Mouse (Mus musculus): Measurements from ENCODE around the gene Tmem136. TPM values are rescaled to one million over a fixed set of nuclear protein-coding genes. Genes with fewer than 3 reads are reported as not detected.

Tmem136 gene
- total and polyA plus RNA-seq, 3 experiments, result 5.7 to 7.4 (median 7.1) TPM

DNA sequence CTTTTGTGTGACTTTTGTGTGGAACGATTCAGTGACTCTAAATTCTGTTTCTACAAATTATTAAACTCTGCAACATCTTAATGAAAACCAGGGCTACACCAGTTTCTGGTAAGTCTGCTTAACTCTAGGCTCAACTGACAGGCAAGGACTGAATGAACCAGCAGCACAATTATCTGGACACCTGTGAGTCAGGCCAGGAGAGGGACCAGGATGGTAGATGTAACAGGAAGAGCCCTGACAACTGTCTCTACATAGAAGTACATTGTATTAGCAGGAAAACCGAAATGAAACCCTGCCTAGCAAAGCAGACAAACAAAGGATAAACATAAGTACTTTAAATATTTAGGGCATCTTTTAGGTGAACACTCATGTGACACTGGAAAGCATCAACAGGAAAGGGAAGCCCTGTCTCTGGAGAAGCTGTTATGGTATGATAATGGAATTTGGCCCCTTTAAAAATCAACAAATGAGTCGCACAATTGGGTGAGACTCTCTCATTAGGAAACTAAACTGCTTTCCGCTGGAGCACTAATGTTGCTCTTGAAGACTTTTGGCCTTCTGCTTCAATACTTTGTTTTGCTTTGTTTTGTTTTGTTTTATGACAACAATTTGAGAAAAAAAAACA lies 12.6 kb downstream of the Tmem136 start:
- H3K27ac ChIP-seq, result peak overlapping the region; percentile 98
- WGBS, result 8% methylated on average over 4 of the region's 4 CpGs
- no peak for DNase-seq
- peaks cover 3% of the 10 kb centered on the region; the same call in 1 of the 2 replicates for H3K79me2 ChIP-seq (replicated peaks; ENCODE audit: control insufficient read depth, insufficient read depth, low read length)
- TF ChIP-seq POLR2A (IDR thresholded peaks at IDR 0.05; ENCODE audit: insufficient read depth, low read depth, low read length) (no peak), CTCF (IDR thresholded peaks at IDR 0.05) (no peak), EP300 (IDR thresholded peaks at IDR 0.05; ENCODE audit: insufficient read depth, low read depth, low read length) (no peak)
- peaks cover 18% of the 10 kb centered on the region for H3K4me1 ChIP-seq (ENCODE audit: control insufficient read depth, insufficient read depth, low read length)
- H3K36me3 ChIP-seq (ENCODE audit: control insufficient read depth, insufficient read depth, low read length), result peaks cover 15% of the 10 kb centered on the region
- intact Hi-C loops (cut with DNase I), result loop anchor here (2.0 kb wide), 1 partner anchor 65 kb away; no protein-coding TSS in a partner anchor
- no peaks in the 10 kb centered on the region for H3K27me3 ChIP-seq (ENCODE audit: control insufficient read depth, insufficient read depth, low read length)
- peak overlapping the region; percentile 90 for H3K4me3 ChIP-seq
- peak overlapping the region; percentile 75 for H3K9ac ChIP-seq (ENCODE audit: low read depth, low read length)

DNA sequence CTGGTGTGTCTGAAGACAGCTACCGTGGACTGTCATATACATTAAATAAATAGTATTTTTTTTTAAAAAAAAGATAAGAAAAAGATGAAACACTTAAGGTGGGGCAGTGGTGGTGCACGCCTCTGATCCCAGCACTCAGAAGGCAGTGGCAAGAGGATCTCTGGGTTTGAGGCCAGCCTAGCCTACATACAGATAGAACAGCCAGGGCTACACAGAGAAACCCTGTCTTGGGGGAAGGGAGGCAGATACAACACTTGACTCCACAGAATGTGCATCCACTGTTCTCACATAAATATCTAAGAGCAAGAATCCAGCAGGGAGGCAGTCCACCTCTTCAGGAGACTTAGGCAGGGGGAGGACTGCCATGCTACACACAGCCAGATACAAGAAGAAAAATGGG lies 13.4 kb downstream of the Tmem136 start:
- intact Hi-C loops (cut with DNase I), result loop anchor here (2.0 kb wide), 1 partner anchor 64 kb away; no protein-coding TSS in a partner anchor
- peak overlapping the region; percentile 90 for H3K4me3 ChIP-seq
- no peaks in the 10 kb centered on the region for H3K27me3 ChIP-seq (ENCODE audit: control insufficient read depth, insufficient read depth, low read length)
- peaks cover 3% of the 10 kb centered on the region; the same call in 1 of the 2 replicates for H3K79me2 ChIP-seq (replicated peaks; ENCODE audit: control insufficient read depth, insufficient read depth, low read length)
- peak overlapping the region; percentile 15 for H3K9ac ChIP-seq (ENCODE audit: low read depth, low read length)
- TF ChIP-seq CTCF (IDR thresholded peaks at IDR 0.05), result 0 out of 2 replicates have a peak, but pooled peaks have one; percentile 5
- no peak for TF ChIP-seq EP300 (IDR thresholded peaks at IDR 0.05; ENCODE audit: insufficient read depth, low read depth, low read length)
- DNase-seq, result no peak
- H3K27ac ChIP-seq, result peak overlapping the region; percentile 98
- peaks cover 17% of the 10 kb centered on the region for H3K4me1 ChIP-seq (ENCODE audit: control insufficient read depth, insufficient read depth, low read length)
- 67% methylated on average over 2 of the region's 2 CpGs for WGBS
- H3K36me3 ChIP-seq (ENCODE audit: control insufficient read depth, insufficient read depth, low read length), result peaks cover 17% of the 10 kb centered on the region

GRCm38 (mm10) chr9:43101936-43102595 lies 14.3 kb downstream of the Tmem136 start:
- peaks cover 5% of the 10 kb centered on the region for H3K79me2 ChIP-seq (replicated peaks; ENCODE audit: control insufficient read depth, insufficient read depth, low read length)
- peak overlapping the region; percentile 18 for H3K9ac ChIP-seq (ENCODE audit: low read depth, low read length)
- TF ChIP-seq POLR2A (IDR thresholded peaks at IDR 0.05; ENCODE audit: insufficient read depth, low read depth, low read length), result peak; percentile 60; the same call in 1 of the 2 replicates
- TF ChIP-seq EP300 (IDR thresholded peaks at IDR 0.05; ENCODE audit: insufficient read depth, low read depth, low read length), result no peak
- intact Hi-C loops (cut with DNase I), result loop anchor here (2.0 kb wide), 1 partner anchor 63 kb away; no protein-coding TSS in a partner anchor
- peak overlapping the region; percentile 90 for H3K4me3 ChIP-seq
- peaks cover 18% of the 10 kb centered on the region for H3K4me1 ChIP-seq (ENCODE audit: control insufficient read depth, insufficient read depth, low read length)
- H3K27ac ChIP-seq, result peak overlapping the region; percentile 98
- DNase-seq, result peak; percentile 46 to 52
- 10% methylated on average over 8 of the region's 8 CpGs for WGBS
- no peaks in the 10 kb centered on the region for H3K27me3 ChIP-seq (ENCODE audit: control insufficient read depth, insufficient read depth, low read length)
- peaks cover 21% of the 10 kb centered on the region for H3K36me3 ChIP-seq (ENCODE audit: control insufficient read depth, insufficient read depth, low read length)

GRCm38 (mm10) chr9:43098922-43099321 lies 17.4 kb downstream of the Tmem136 start:
- Histone ChIP-seq H3K27me3 (ENCODE audit: control insufficient read depth, insufficient read depth, low read length) (no peaks in the 10 kb centered on the region), H3K36me3 (ENCODE audit: control insufficient read depth, insufficient read depth, low read length) (peaks cover 42% of the 10 kb centered on the region), H3K9ac (ENCODE audit: low read depth, low read length) (no peak overlapping the region), H3K27ac (peak overlapping the region; percentile 71), H3K4me3 (no peak overlapping the region), H3K4me1 (ENCODE audit: control insufficient read depth, insufficient read depth, low read length) (peaks cover 33% of the 10 kb centered on the region), H3K79me2 (replicated peaks; ENCODE audit: control insufficient read depth, insufficient read depth, low read length) (peaks cover 16% of the 10 kb centered on the region)
- DNase-seq, result peak in 1 of 2 experiments; percentile 38
- TF ChIP-seq POLR2A (IDR thresholded peaks at IDR 0.05; ENCODE audit: insufficient read depth, low read depth, low read length) (peak; percentile 33; the same call in 1 of the 2 replicates), CTCF (IDR thresholded peaks at IDR 0.05) (no peak), EP300 (IDR thresholded peaks at IDR 0.05; ENCODE audit: insufficient read depth, low read depth, low read length) (0 out of 2 replicates have a peak, but pooled peaks have one; percentile 9)
- intact Hi-C loops (cut with DNase I), result no loop called here
- 16% methylated on average over 4 of the region's 4 CpGs for WGBS

- Histone ChIP-seq H3K9ac (ENCODE audit: low read depth, low read length) (no peak overlapping the region), H3K27ac (peak overlapping the region; percentile 71), H3K4me3 (no peak overlapping the region), H3K79me2 (replicated peaks; ENCODE audit: control insufficient read depth, insufficient read depth, low read length) (peaks cover 14% of the 10 kb centered on the region), H3K36me3 (ENCODE audit: control insufficient read depth, insufficient read depth, low read length) (peaks cover 48% of the 10 kb centered on the region), H3K27me3 (ENCODE audit: control insufficient read depth, insufficient read depth, low read length) (no peaks in the 10 kb centered on the region), H3K4me1 (ENCODE audit: control insufficient read depth, insufficient read depth, low read length) (peaks cover 33% of the 10 kb centered on the region)
- no peak for TF ChIP-seq CTCF (IDR thresholded peaks at IDR 0.05)
- no peak for DNase-seq
- intact Hi-C loops (cut with DNase I), result no loop called here
- WGBS, result 65% methylated on average over 3 of the region's 3 CpGs
These were observed 18.4 kb downstream of the Tmem136 start for GRCm38 (mm10) chr9:43097801-43098557.

All from heart, adult 2 months (tissue).